Mouse (Mus musculus): ENCODE measurements around the gene Uqcrh. TPM values are rescaled to one million over a fixed set of nuclear protein-coding genes. Genes with fewer than 3 reads are reported as not detected.

Gene Uqcrh
- polyA plus RNA-seq, 1 experiment = 470 TPM

GRCm38 (mm10) chr4:116059012-116059726, 15.7 kb downstream of the Uqcrh start:
- TF ChIP-seq CTCF (IDR thresholded peaks at IDR 0.05; ENCODE audit: low read depth, low read length) = no peak
- TF ChIP-seq POLR2A (IDR thresholded peaks at IDR 0.05; ENCODE audit: borderline replicate concordance, low read depth, low read length) = no peak
- H3K4me3 ChIP-seq (ENCODE audit: insufficient read depth, low read length) = no peak overlapping the region
- peaks cover 4% of the 10 kb centered on the region for H3K4me1 ChIP-seq (ENCODE audit: control insufficient read depth, insufficient read depth, low read length)
- H3K27ac ChIP-seq (ENCODE audit: insufficient read depth, low read depth, low read length) = no peak overlapping the region

- H3K27ac ChIP-seq (ENCODE audit: insufficient read depth, low read depth, low read length) = no peak overlapping the region
- H3K4me1 ChIP-seq (ENCODE audit: control insufficient read depth, insufficient read depth, low read length) = peaks cover 4% of the 10 kb centered on the region
- H3K4me3 ChIP-seq (ENCODE audit: insufficient read depth, low read length) = no peak overlapping the region
- no peak for TF ChIP-seq CTCF (IDR thresholded peaks at IDR 0.05; ENCODE audit: low read depth, low read length)
- no peak for TF ChIP-seq POLR2A (IDR thresholded peaks at IDR 0.05; ENCODE audit: borderline replicate concordance, low read depth, low read length)
Measured at GRCm38 (mm10) chr4:116057559-116057958, 17.3 kb downstream of the Uqcrh start.

GRCm38 (mm10) chr4:116053399-116053961, 21.4 kb downstream of the Uqcrh start, which contains the start of gene Nsun4:
Nsun4 (minus strand) TSS chr4:116053876.
- peak within 1 kb of the TSS; percentile 77 for H3K27ac ChIP-seq (ENCODE audit: insufficient read depth, low read depth, low read length)
- TF ChIP-seq CTCF (IDR thresholded peaks at IDR 0.05; ENCODE audit: low read depth, low read length) (no peak), POLR2A (IDR thresholded peaks at IDR 0.05; ENCODE audit: borderline replicate concordance, low read depth, low read length) (0 out of 2 replicates have a peak, but pooled peaks have one; percentile 51)
- peaks cover 4% of the 10 kb centered on the region for H3K4me1 ChIP-seq (ENCODE audit: control insufficient read depth, insufficient read depth, low read length)
- peak within 1 kb of the TSS; percentile 65 for H3K4me3 ChIP-seq (ENCODE audit: insufficient read depth, low read length)

GRCm38 (mm10) chr4:116052526-116053293, 22.2 kb downstream of the Uqcrh start:
- Histone ChIP-seq H3K4me3 (ENCODE audit: insufficient read depth, low read length) (peak overlapping the region; percentile 65), H3K27ac (ENCODE audit: insufficient read depth, low read depth, low read length) (peak overlapping the region; percentile 77), H3K4me1 (ENCODE audit: control insufficient read depth, insufficient read depth, low read length) (peaks cover 5% of the 10 kb centered on the region)
- no peak for TF ChIP-seq POLR2A (IDR thresholded peaks at IDR 0.05; ENCODE audit: borderline replicate concordance, low read depth, low read length)
- TF ChIP-seq CTCF (IDR thresholded peaks at IDR 0.05; ENCODE audit: low read depth, low read length) = no peak

- H3K4me3 ChIP-seq (ENCODE audit: insufficient read depth, low read length) = no peak overlapping the region
- H3K4me1 ChIP-seq (ENCODE audit: control insufficient read depth, insufficient read depth, low read length) = peaks cover 7% of the 10 kb centered on the region
- H3K27ac ChIP-seq (ENCODE audit: insufficient read depth, low read depth, low read length) = no peak overlapping the region
- no peak for TF ChIP-seq POLR2A (IDR thresholded peaks at IDR 0.05; ENCODE audit: borderline replicate concordance, low read depth, low read length)
- no peak for TF ChIP-seq CTCF (IDR thresholded peaks at IDR 0.05; ENCODE audit: low read depth, low read length)
Measured at GRCm38 (mm10) chr4:116049211-116049610, 25.7 kb downstream of the Uqcrh start.

- H3K4me1 ChIP-seq (ENCODE audit: control insufficient read depth, insufficient read depth, low read length) = peaks cover 7% of the 10 kb centered on the region; the same call in 1 of the 2 replicates
- no peak overlapping the region for H3K27ac ChIP-seq (ENCODE audit: insufficient read depth, low read depth, low read length)
- TF ChIP-seq CTCF (IDR thresholded peaks at IDR 0.05; ENCODE audit: low read depth, low read length) (no peak), POLR2A (IDR thresholded peaks at IDR 0.05; ENCODE audit: borderline replicate concordance, low read depth, low read length) (no peak)
- no peak overlapping the region for H3K4me3 ChIP-seq (ENCODE audit: insufficient read depth, low read length)
Measured at GRCm38 (mm10) chr4:116048130-116048920, 26.5 kb downstream of the Uqcrh start.

GRCm38 (mm10) chr4:116047681-116048080, 27.2 kb downstream of the Uqcrh start:
- no peak for TF ChIP-seq CTCF (IDR thresholded peaks at IDR 0.05; ENCODE audit: low read depth, low read length)
- TF ChIP-seq POLR2A (IDR thresholded peaks at IDR 0.05; ENCODE audit: borderline replicate concordance, low read depth, low read length) = no peak
- Histone ChIP-seq H3K4me1 (ENCODE audit: control insufficient read depth, insufficient read depth, low read length) (peaks cover 7% of the 10 kb centered on the region; the same call in 1 of the 2 replicates), H3K27ac (ENCODE audit: insufficient read depth, low read depth, low read length) (no peak overlapping the region), H3K4me3 (ENCODE audit: insufficient read depth, low read length) (no peak overlapping the region)

- no peak overlapping the region for H3K27ac ChIP-seq (ENCODE audit: insufficient read depth, low read depth, low read length)
- H3K4me1 ChIP-seq (ENCODE audit: control insufficient read depth, insufficient read depth, low read length) = peaks cover 7% of the 10 kb centered on the region; the same call in 1 of the 2 replicates
- no peak for TF ChIP-seq POLR2A (IDR thresholded peaks at IDR 0.05; ENCODE audit: borderline replicate concordance, low read depth, low read length)
- TF ChIP-seq CTCF (IDR thresholded peaks at IDR 0.05; ENCODE audit: low read depth, low read length) = no peak
- H3K4me3 ChIP-seq (ENCODE audit: insufficient read depth, low read length) = no peak overlapping the region
Measured at GRCm38 (mm10) chr4:116046604-116047003, 28.3 kb downstream of the Uqcrh start.

GRCm38 (mm10) chr4:116042186-116042585, 32.7 kb downstream of the Uqcrh start:
- Histone ChIP-seq H3K4me1 (ENCODE audit: control insufficient read depth, insufficient read depth, low read length) (0 out of 2 replicates have a peak, but pooled peaks cover 2% of the 10 kb centered on the region), H3K4me3 (ENCODE audit: insufficient read depth, low read length) (no peak overlapping the region), H3K27ac (ENCODE audit: insufficient read depth, low read depth, low read length) (no peak overlapping the region)
- TF ChIP-seq CTCF (IDR thresholded peaks at IDR 0.05; ENCODE audit: low read depth, low read length) (no peak), POLR2A (IDR thresholded peaks at IDR 0.05; ENCODE audit: borderline replicate concordance, low read depth, low read length) (no peak)

Measured in bone marrow macrophage, adult 2 months (primary cell).